Mouse (Mus musculus): ENCODE data around the gene Vasn. TPM values are rescaled to one million over a fixed set of nuclear protein-coding genes. Genes with fewer than 3 reads are reported as not detected.

Gene Vasn
- polyA plus RNA-seq, 1 experiment from 2014 or later = 2.1 TPM

Other genes starting within 250 kb of the Vasn start
- gene Adcy9, start 219.4 kb upstream of the Vasn start, polyA plus RNA-seq (2014; fragmentation: Nextera tagmentation; extraction: Ambion mirVana) = 1.8 and 2.4 TPM in 2 replicates
- gene Srl, start 98.1 kb upstream of the Vasn start, polyA plus RNA-seq (2014; fragmentation: Nextera tagmentation; extraction: Ambion mirVana) = 34.0 and 34.1 TPM in 2 replicates
- gene Tfap4, start 80.1 kb upstream of the Vasn start, polyA plus RNA-seq (2014; fragmentation: Nextera tagmentation; extraction: Ambion mirVana) = 9.1 and 12.0 TPM in 2 replicates
- 9.0 and 10.0 TPM in 2 replicates for gene Glis2, start 45.2 kb upstream of the Vasn start, polyA plus RNA-seq (2014; fragmentation: Nextera tagmentation; extraction: Ambion mirVana)
- 160 and 192 TPM in 2 replicates for gene Pam16, start 15.0 kb upstream of the Vasn start, polyA plus RNA-seq (2014; fragmentation: Nextera tagmentation; extraction: Ambion mirVana)
- 39.7 and 47.4 TPM in 2 replicates for gene Dnaja3, start within 50 bp of the Vasn start, polyA plus RNA-seq (2014; fragmentation: Nextera tagmentation; extraction: Ambion mirVana)
- gene Coro7, start 39.8 kb downstream of the Vasn start, polyA plus RNA-seq (2014; fragmentation: Nextera tagmentation; extraction: Ambion mirVana) = 9.2 and 18.3 TPM in 2 replicates
- 127 and 143 TPM in 2 replicates for gene Nmral1, start 79.4 kb downstream of the Vasn start, polyA plus RNA-seq (2014; fragmentation: Nextera tagmentation; extraction: Ambion mirVana)
- 106 and 111 TPM in 2 replicates for gene Hmox2, start 86.4 kb downstream of the Vasn start, polyA plus RNA-seq (2014; fragmentation: Nextera tagmentation; extraction: Ambion mirVana)
- gene Cdip1, start 150.4 kb downstream of the Vasn start, polyA plus RNA-seq (2014; fragmentation: Nextera tagmentation; extraction: Ambion mirVana) = 87.1 and 96.5 TPM in 2 replicates
- gene 4930562C15Rik, start 195.5 kb downstream of the Vasn start, polyA plus RNA-seq (2014; fragmentation: Nextera tagmentation; extraction: Ambion mirVana) = 0.14 TPM in 2 replicates
- 37.9 and 44.4 TPM in 2 replicates for gene Ubald1, start 240.4 kb downstream of the Vasn start, polyA plus RNA-seq (2014; fragmentation: Nextera tagmentation; extraction: Ambion mirVana)
- gene Mgrn1, start 246.3 kb downstream of the Vasn start, polyA plus RNA-seq (2014; fragmentation: Nextera tagmentation; extraction: Ambion mirVana) = 85.3 and 93.0 TPM in 2 replicates

All from forebrain, embryonic 14.5 days (tissue).